Mouse (Mus musculus) G1E-ER4 (cell line): ENCODE measurements around the gene Phf5a. TPM values are rescaled to one million over a fixed set of nuclear protein-coding genes. Genes with fewer than 3 reads are reported as not detected.

Experiments used
- GATA1 ChIP-seq: IDR thresholded peaks from one replicate; pipeline ENCODE4 v1.8.0; 2012; ENCODE audit warnings: low read length, inconsistent platforms
- polyA plus RNA-seq: library from polyadenylated mRNA; stranded (reverse); fragments of >175 nt; gene quantifications from 2 replicates; pipeline ENCODE4 v1.2.3, GENCODE M21; 2012

Gene Phf5a
- polyA plus RNA-seq, 1 experiment: 5.0 TPM

GRCm38 (mm10) chr15:81842275-81842674 lies 29.4 kb downstream of the Phf5a start:
- no peak for TF ChIP-seq GATA1

- no peak for TF ChIP-seq GATA1
These were observed 31.4 kb downstream of the Phf5a start for GRCm38 (mm10) chr15:81840306-81840705.

GRCm38 (mm10) chr15:81839634-81840033 lies 32.1 kb downstream of the Phf5a start:
- TF ChIP-seq GATA1: no peak

GRCm38 (mm10) chr15:81838554-81839235 lies 33.0 kb downstream of the Phf5a start:
- no peak for TF ChIP-seq GATA1

- TF ChIP-seq GATA1: no peak
These were observed 34.5 kb downstream of the Phf5a start for GRCm38 (mm10) chr15:81836966-81837920.

- TF ChIP-seq GATA1: no peak
These were observed 35.4 kb downstream of the Phf5a start for GRCm38 (mm10) chr15:81836124-81836821.

- TF ChIP-seq GATA1: no peak
These were observed 36.5 kb downstream of the Phf5a start for GRCm38 (mm10) chr15:81835007-81835880.

GRCm38 (mm10) chr15:81834171-81834841 lies 37.4 kb downstream of the Phf5a start:
- no peak for TF ChIP-seq GATA1

GRCm38 (mm10) chr15:81833481-81833880 lies 38.2 kb downstream of the Phf5a start:
- TF ChIP-seq GATA1: no peak

- no peak for TF ChIP-seq GATA1
These were observed 39.5 kb downstream of the Phf5a start for GRCm38 (mm10) chr15:81832219-81832618.

- no peak for TF ChIP-seq GATA1
These were observed 40.4 kb downstream of the Phf5a start for GRCm38 (mm10) chr15:81831136-81831825.

GRCm38 (mm10) chr15:81830530-81830929 lies 41.2 kb downstream of the Phf5a start:
- no peak for TF ChIP-seq GATA1

- TF ChIP-seq GATA1: no peak
These were observed 42.5 kb downstream of the Phf5a start for GRCm38 (mm10) chr15:81829208-81829580.
